Mouse (Mus musculus): ENCODE results near the gene Atg4a.

Gene Atg4a

DNA sequence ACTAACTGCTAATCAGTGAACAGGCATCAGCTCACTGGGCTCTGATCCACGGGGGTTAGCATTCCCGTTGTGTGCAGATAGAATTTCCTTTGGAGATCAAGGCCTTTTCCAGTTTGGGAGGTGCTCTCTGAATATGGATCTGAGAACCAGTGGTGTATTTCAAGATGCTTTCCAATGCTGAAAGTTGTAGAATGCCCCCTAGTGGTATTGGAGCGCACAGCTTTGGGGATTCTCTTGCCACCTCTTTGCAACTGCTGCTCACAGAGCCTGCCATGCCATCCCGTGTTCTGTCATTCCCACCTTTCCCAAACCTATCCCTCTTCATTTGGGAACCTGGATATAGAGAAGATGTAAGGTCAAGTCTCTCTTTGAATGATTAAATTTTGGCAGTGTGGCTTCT, 201.5 kb downstream of the Atg4a start:
- DNase-seq (ENCODE audit: low spot score in 2 of 2) = no peak

DNA sequence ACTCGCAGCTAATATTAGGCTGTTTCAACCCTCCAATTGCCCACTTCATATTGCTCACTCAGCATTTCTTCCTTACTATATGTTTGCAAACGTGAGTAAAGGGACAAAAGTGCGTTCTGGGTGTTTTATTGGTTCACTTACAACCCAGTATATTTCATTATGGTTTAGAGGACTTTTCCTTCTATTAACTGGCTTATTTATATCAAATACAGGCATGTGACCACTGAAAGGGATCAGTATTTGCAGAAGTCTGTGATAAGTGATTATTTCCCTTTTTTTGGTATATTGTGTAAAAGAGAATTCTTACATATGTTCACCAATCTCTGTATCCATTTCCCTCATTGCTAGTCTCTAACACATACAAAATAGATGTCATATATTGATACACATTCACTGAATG, 203.7 kb downstream of the Atg4a start:
- no peak for DNase-seq (ENCODE audit: low spot score in 2 of 2)

- DNase-seq (ENCODE audit: low spot score in 2 of 2) = no peak
Observed at GRCm38 (mm10) chrX:141165067-141165466, 208.4 kb downstream of the Atg4a start.

GRCm38 (mm10) chrX:141175353-141175752, 218.6 kb downstream of the Atg4a start:
- DNase-seq (ENCODE audit: low spot score in 2 of 2) = no peak

- DNase-seq (ENCODE audit: low spot score in 2 of 2) = no peak
Observed at GRCm38 (mm10) chrX:141195036-141195435, 238.3 kb downstream of the Atg4a start.

GRCm38 (mm10) chrX:141198993-141199392, 242.3 kb downstream of the Atg4a start:
- DNase-seq (ENCODE audit: low spot score in 2 of 2) = no peak

GRCm38 (mm10) chrX:141212802-141213201, 256.1 kb downstream of the Atg4a start:
- peak in 1 of 2 experiments; percentile 43 for DNase-seq (ENCODE audit: low spot score in 2 of 2)

All from heart, adult 9 months (tissue).